In genomic region chr16:77095017-77095551, GRCm38 (mm10) we compare ENCODE assay signal across 12 mouse cellular contexts.
"Had no signal": no experiment of that assay in that cellular context is flagged by ENCODE, and none has a peak within 500 bp of the region (broad histone marks: within the 10 kb centered on the region; RNA-seq: fewer than 3 reads in every experiment).

No protein-coding gene starts in this region.

- DNase-seq: kidney, adult 18-20 months; kidney, postnatal 25 days; layer of hippocampus, adult 9-11 months; liver; lung, adult 18-20 months; lung, postnatal 10 days; lung, postnatal 36 days; midbrain, embryonic 14.5 days; right cerebral cortex, adult 18-20 months; thymus, adult 18-20 months; thymus, postnatal 14 days had no signal

- ATAC-seq: liver, embryonic 12.5 days had no signal
